Mouse (Mus musculus): ENCODE results near the gene RPS10-NUDT3. TPM values are rescaled to one million over a fixed set of nuclear protein-coding genes. Genes with fewer than 3 reads are reported as not detected.

Gene RPS10-NUDT3
- polyA plus RNA-seq, 1 experiment from 2014 or later: not detected

GRCm38 (mm10) chr17:27622611-27623359 lies 12.2 kb downstream of the RPS10-NUDT3 start:
- peak overlapping the region; percentile 98 for H3K27ac ChIP-seq (replicated peaks)
- peaks cover 9% of the 10 kb centered on the region for H3K36me3 ChIP-seq
- H3K4me1 ChIP-seq: peaks cover 38% of the 10 kb centered on the region
- peak overlapping the region; percentile 96 for H3K4me3 ChIP-seq
- peak overlapping the region; percentile 83 for H3K4me2 ChIP-seq (replicated peaks)
- WGBS: under 1% methylated on average over 58 of the region's 80 CpGs
- peak; percentile 48 for ATAC-seq (ENCODE audit: low FRiP score, low read depth)
- peaks cover 6% of the 10 kb centered on the region; the same call in 1 of the 2 replicates for H3K9me3 ChIP-seq
- H3K9ac ChIP-seq (replicated peaks): peak overlapping the region; percentile 99
- H3K27me3 ChIP-seq: no peaks in the 10 kb centered on the region

GRCm38 (mm10) chr17:27621705-27622531 lies 13.1 kb downstream of the RPS10-NUDT3 start:
- Histone ChIP-seq H3K27me3 (no peaks in the 10 kb centered on the region), H3K4me1 (peaks cover 37% of the 10 kb centered on the region), H3K9ac (replicated peaks) (peak overlapping the region; percentile 99), H3K4me2 (replicated peaks) (peak overlapping the region; percentile 83), H3K27ac (replicated peaks) (peak overlapping the region; percentile 98), H3K9me3 (peaks cover 9% of the 10 kb centered on the region; the same call in 1 of the 2 replicates), H3K4me3 (peak overlapping the region; percentile 96), H3K36me3 (peaks cover 18% of the 10 kb centered on the region)
- WGBS: 3% methylated on average over 23 of the region's 23 CpGs
- ATAC-seq (ENCODE audit: low FRiP score, low read depth): 0 out of 2 replicates have a peak, but pooled peaks have one; percentile 31

GRCm38 (mm10) chr17:27621161-27621560 lies 13.9 kb downstream of the RPS10-NUDT3 start:
- 36% methylated on average over 8 of the region's 8 CpGs for WGBS

GRCm38 (mm10) chr17:27615388-27615787 lies 19.6 kb downstream of the RPS10-NUDT3 start:
- no peaks in the 10 kb centered on the region for H3K27me3 ChIP-seq
- peaks cover 9% of the 10 kb centered on the region; the same call in 1 of the 2 replicates for H3K9me3 ChIP-seq
- ATAC-seq (ENCODE audit: low FRiP score, low read depth): no peak
- 87% methylated on average over 7 of the region's 7 CpGs for WGBS
- peaks cover 23% of the 10 kb centered on the region for H3K36me3 ChIP-seq
- H3K4me2 ChIP-seq (replicated peaks): no peak overlapping the region
- H3K9ac ChIP-seq (replicated peaks): no peak overlapping the region
- peaks cover 31% of the 10 kb centered on the region for H3K4me1 ChIP-seq
- no peak overlapping the region for H3K27ac ChIP-seq (replicated peaks)
- no peak overlapping the region for H3K4me3 ChIP-seq

More at GRCm38 (mm10) chr17:27621161-27621560, 13.9 kb downstream of the RPS10-NUDT3 start:
- peak overlapping the region; percentile 99 for H3K9ac ChIP-seq (replicated peaks)
- no peaks in the 10 kb centered on the region for H3K27me3 ChIP-seq
- ATAC-seq (ENCODE audit: low FRiP score, low read depth): no peak
- peaks cover 9% of the 10 kb centered on the region; the same call in 1 of the 2 replicates for H3K9me3 ChIP-seq
- peak overlapping the region; percentile 83 for H3K4me2 ChIP-seq (replicated peaks)
- H3K4me3 ChIP-seq: peak overlapping the region; percentile 96
- H3K27ac ChIP-seq (replicated peaks): peak overlapping the region; percentile 98; the same call in 1 of the 2 replicates
- H3K36me3 ChIP-seq: peaks cover 23% of the 10 kb centered on the region
- peaks cover 31% of the 10 kb centered on the region for H3K4me1 ChIP-seq

GRCm38 (mm10) chr17:27613016-27613415 lies 22.0 kb downstream of the RPS10-NUDT3 start:
- no peaks in the 10 kb centered on the region for H3K27me3 ChIP-seq
- H3K4me2 ChIP-seq (replicated peaks): no peak overlapping the region
- no peak overlapping the region for H3K27ac ChIP-seq (replicated peaks)
- peaks cover 22% of the 10 kb centered on the region for H3K36me3 ChIP-seq
- H3K4me1 ChIP-seq: peaks cover 21% of the 10 kb centered on the region
- H3K9ac ChIP-seq (replicated peaks): no peak overlapping the region
- no peak for ATAC-seq (ENCODE audit: low FRiP score, low read depth)
- peaks cover 6% of the 10 kb centered on the region; the same call in 1 of the 2 replicates for H3K9me3 ChIP-seq
- 79% methylated on average over 4 of the region's 4 CpGs for WGBS
- no peak overlapping the region for H3K4me3 ChIP-seq

GRCm38 (mm10) chr17:27611994-27612393 lies 23.0 kb downstream of the RPS10-NUDT3 start:
- ATAC-seq (ENCODE audit: low FRiP score, low read depth): no peak
- Histone ChIP-seq H3K27ac (replicated peaks) (0 out of 2 replicates have a peak overlapping the region, but pooled peaks have one; percentile 4), H3K4me2 (replicated peaks) (no peak overlapping the region), H3K4me1 (peaks cover 21% of the 10 kb centered on the region), H3K9ac (replicated peaks) (no peak overlapping the region), H3K36me3 (peaks cover 11% of the 10 kb centered on the region), H3K27me3 (no peaks in the 10 kb centered on the region), H3K4me3 (no peak overlapping the region), H3K9me3 (no peaks in the 10 kb centered on the region)
- 84% methylated on average over 5 of the region's 5 CpGs for WGBS

GRCm38 (mm10) chr17:27611519-27611884 lies 23.5 kb downstream of the RPS10-NUDT3 start:
- H3K36me3 ChIP-seq: peaks cover 6% of the 10 kb centered on the region
- WGBS: 76% methylated on average over 3 of the region's 3 CpGs

GRCm38 (mm10) chr17:27610679-27611518 lies 24.1 kb downstream of the RPS10-NUDT3 start:
- Histone ChIP-seq H3K27me3 (no peaks in the 10 kb centered on the region), H3K4me2 (replicated peaks) (no peak overlapping the region), H3K36me3 (peaks cover 5% of the 10 kb centered on the region), H3K9me3 (no peaks in the 10 kb centered on the region), H3K27ac (replicated peaks) (0 out of 2 replicates have a peak overlapping the region, but pooled peaks have one; percentile 4), H3K4me3 (no peak overlapping the region), H3K4me1 (peaks cover 25% of the 10 kb centered on the region), H3K9ac (replicated peaks) (no peak overlapping the region)
- 87% methylated on average over 10 of the region's 10 CpGs for WGBS
- no peak for ATAC-seq (ENCODE audit: low FRiP score, low read depth)

More at GRCm38 (mm10) chr17:27611519-27611884, 23.5 kb downstream of the RPS10-NUDT3 start:
- H3K4me3 ChIP-seq: no peak overlapping the region
- no peak overlapping the region for H3K4me2 ChIP-seq (replicated peaks)
- H3K9ac ChIP-seq (replicated peaks): no peak overlapping the region
- peaks cover 21% of the 10 kb centered on the region for H3K4me1 ChIP-seq
- H3K27me3 ChIP-seq: no peaks in the 10 kb centered on the region
- no peaks in the 10 kb centered on the region for H3K9me3 ChIP-seq
- no peak for ATAC-seq (ENCODE audit: low FRiP score, low read depth)
- 0 out of 2 replicates have a peak overlapping the region, but pooled peaks have one; percentile 4 for H3K27ac ChIP-seq (replicated peaks)

GRCm38 (mm10) chr17:27609576-27609975 lies 25.4 kb downstream of the RPS10-NUDT3 start:
- Histone ChIP-seq H3K4me1 (peaks cover 23% of the 10 kb centered on the region), H3K36me3 (peaks cover 5% of the 10 kb centered on the region), H3K4me2 (replicated peaks) (no peak overlapping the region), H3K27me3 (no peaks in the 10 kb centered on the region), H3K9ac (replicated peaks) (no peak overlapping the region), H3K4me3 (no peak overlapping the region), H3K9me3 (no peaks in the 10 kb centered on the region), H3K27ac (replicated peaks) (no peak overlapping the region)
- ATAC-seq (ENCODE audit: low FRiP score, low read depth): no peak
- WGBS: 94% methylated on average over 7 of the region's 7 CpGs

- no peaks in the 10 kb centered on the region for H3K27me3 ChIP-seq
- 84% methylated on average over 21 of the region's 21 CpGs for WGBS
- no peak overlapping the region for H3K9ac ChIP-seq (replicated peaks)
Measured at GRCm38 (mm10) chr17:27603522-27604234, 31.3 kb downstream of the RPS10-NUDT3 start.

More at GRCm38 (mm10) chr17:27603522-27604234, 31.3 kb downstream of the RPS10-NUDT3 start:
- H3K4me2 ChIP-seq (replicated peaks): no peak overlapping the region
- H3K9me3 ChIP-seq: no peaks in the 10 kb centered on the region
- peaks cover 5% of the 10 kb centered on the region for H3K36me3 ChIP-seq
- no peak overlapping the region for H3K4me3 ChIP-seq
- H3K27ac ChIP-seq (replicated peaks): 0 out of 2 replicates have a peak overlapping the region, but pooled peaks have one; percentile 42
- ATAC-seq (ENCODE audit: low FRiP score, low read depth): no peak
- peaks cover 40% of the 10 kb centered on the region for H3K4me1 ChIP-seq

Data from midbrain, embryonic 12.5 days (tissue).